Mouse (Mus musculus): ENCODE results near the gene Rps10.

DNA sequence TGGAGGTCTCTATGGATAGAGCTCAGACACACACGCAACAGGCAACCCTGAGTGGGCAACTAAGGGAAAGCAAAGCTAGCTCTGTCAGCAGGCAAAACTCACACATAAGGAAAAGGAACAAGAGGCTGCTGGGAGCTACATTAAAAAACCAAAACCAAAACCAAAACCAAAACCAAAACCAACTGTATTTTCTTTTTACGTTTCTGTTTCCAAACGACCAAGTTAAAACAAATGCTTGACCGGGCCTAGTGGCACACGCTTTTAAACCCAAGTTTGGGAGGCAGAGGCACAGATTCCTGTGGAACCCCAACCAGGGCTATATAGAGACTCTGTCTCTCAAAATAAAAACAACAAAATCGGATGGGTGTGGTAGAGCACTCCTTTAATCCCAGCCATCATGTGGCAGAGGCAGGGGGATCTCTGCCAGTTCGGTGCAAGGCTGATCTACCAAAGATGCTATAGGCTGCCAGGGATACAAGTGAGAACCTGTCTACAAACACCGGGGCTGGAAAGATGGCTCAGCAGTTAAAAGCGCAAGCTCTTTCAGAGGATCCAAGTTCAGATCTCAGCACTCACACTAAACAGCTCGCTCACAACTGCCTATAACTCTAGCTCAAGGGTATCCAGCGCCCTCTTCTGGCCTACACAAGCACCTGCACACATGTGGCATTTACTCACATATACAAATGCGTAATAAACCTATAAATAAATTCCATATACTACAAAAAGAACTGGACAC, 44.5 kb downstream of the Rps10 start:
- peak; percentile 59 for TF ChIP-seq CTCF (IDR thresholded peaks at IDR 0.05; ENCODE audit: low read depth, low read length)
- no peak for TF ChIP-seq EP300 (IDR thresholded peaks at IDR 0.05; ENCODE audit: insufficient read depth, low read depth, low read length)
- no peak for TF ChIP-seq POLR2A (IDR thresholded peaks at IDR 0.05; ENCODE audit: insufficient read depth, low read length)
